Mouse (Mus musculus): ENCODE data around the gene E430018J23Rik.

The E430018J23Rik gene

DNA sequence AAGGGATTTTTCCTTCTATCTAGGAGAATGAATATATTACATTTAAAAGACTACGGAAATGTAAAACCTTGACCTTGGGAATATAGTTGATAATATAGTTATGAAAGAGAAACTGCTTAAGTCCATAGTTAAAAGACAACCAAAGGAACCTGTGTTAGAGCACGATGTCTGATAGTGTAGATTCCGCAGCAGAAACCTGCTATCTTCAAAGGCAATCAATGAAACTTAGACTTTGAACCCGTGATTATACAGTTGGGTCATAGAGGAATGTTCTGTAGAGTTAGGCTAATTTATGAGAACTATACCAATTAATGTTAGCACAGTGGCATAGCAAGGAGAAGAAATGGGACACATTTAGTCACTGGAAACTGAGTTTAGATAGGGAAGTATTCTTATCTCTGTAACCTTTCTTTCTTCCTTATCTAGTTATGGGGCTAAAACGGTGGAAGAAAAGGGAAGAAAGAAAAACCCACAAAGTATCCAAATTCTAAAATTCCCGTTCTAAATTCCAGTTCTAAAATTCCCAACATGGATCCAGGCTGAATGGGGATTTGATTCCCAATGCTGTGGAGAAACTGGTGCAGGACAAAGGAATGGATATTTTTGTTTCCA lies 15.0 kb downstream of the E430018J23Rik start:
- DNase-seq (ENCODE audit: low read depth in 2 of 2, low spot score in 2 of 2): no peak

GRCm38 (mm10) chr7:127375271-127376245 lies 17.9 kb downstream of the E430018J23Rik start, which contains the start of gene Zfp747:
Zfp747 (minus strand) TSS chr7:127376050.
- DNase-seq (ENCODE audit: low read depth in 2 of 2, low spot score in 2 of 2): peak; percentile 83 to 84

GRCm38 (mm10) chr7:127371870-127372269 lies 21.6 kb downstream of the E430018J23Rik start:
- peak in 1 of 2 experiments; percentile 19 for DNase-seq (ENCODE audit: low read depth in 2 of 2, low spot score in 2 of 2)

DNA sequence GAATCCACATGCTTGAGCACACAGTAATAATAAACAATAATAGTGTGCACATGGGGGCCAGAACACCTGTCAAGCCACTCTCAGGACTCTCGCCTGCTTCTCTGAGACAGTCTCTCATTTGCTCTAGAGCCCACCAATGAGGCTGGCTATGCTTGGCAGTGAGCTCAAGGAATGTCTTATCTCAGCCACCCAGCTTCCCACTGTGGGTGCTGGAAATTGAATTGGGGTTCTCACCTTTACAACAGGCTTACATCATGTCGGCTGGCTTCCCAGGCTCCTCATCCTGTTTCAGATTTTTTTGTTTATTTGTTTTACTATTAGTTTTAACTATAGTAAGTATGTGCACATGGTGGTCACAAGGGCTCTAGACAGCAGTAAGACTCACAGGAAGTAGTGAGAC lies 22.2 kb downstream of the E430018J23Rik start:
- DNase-seq (ENCODE audit: low read depth in 2 of 2, low spot score in 2 of 2): no peak

DNA sequence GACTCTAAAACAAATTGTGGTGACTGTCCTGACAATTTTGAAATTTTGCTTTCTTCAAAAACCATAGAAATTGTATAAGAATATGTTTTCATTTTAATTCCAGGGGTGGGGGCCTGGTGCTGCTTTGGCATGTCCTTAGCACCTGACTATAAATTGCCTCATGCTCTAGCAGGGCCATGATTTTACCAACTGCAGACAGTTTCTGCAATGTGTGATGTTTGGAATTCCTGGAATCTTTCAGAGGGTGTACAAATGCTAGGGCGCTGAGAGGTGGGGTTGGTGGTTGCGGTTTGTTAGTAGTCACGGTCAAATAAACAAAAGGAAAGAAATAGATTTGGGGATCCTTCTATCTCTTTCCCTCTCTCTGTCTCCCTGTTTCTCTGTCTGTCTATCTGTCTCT lies 27.2 kb downstream of the E430018J23Rik start:
- no peak for DNase-seq (ENCODE audit: low read depth in 2 of 2, low spot score in 2 of 2)

DNA sequence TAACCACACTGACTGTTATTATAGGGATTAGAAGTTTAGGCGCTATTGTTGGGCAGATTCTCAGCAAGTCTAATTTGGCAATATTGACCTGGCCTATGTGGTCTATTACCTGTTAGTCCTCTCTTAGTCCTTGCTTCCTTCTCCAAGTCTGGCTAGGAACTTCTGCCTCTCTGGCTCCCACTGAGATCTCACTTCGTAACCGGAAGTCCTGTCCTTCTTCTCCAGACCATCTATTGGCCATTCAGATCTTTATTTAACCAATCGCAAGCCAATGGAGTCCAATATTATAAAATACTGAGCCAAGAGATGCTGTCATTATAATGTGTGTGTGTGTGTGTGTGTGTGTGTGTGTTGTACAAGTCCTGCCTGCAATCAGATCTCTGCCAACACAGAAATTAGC lies 29.3 kb downstream of the E430018J23Rik start:
- no peak for DNase-seq (ENCODE audit: low read depth in 2 of 2, low spot score in 2 of 2)

DNA sequence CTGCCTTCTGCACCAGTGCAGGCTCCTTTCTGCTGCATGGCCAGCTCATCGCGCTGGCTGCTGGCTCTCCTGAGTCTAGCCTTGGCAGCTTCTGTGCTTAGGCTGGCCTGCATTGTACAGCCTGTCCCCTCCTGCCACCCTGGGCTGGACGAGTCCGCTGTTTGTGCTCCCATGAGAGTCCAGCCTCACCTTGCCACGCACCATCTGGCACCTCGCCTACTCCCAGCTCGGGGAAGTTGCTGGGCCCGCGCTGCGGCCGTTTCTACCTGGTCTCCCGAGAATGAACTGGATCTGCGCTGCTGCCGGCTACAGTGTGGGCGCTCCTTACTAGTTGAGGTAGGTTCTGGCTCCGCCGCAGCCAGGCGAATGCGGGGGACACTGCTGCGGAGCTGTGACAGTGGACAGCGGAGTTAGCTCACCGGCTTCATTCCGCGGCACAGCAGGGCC lies 29.9 kb downstream of the E430018J23Rik start:
- DNase-seq (ENCODE audit: low read depth in 2 of 2, low spot score in 2 of 2): no peak

DNA sequence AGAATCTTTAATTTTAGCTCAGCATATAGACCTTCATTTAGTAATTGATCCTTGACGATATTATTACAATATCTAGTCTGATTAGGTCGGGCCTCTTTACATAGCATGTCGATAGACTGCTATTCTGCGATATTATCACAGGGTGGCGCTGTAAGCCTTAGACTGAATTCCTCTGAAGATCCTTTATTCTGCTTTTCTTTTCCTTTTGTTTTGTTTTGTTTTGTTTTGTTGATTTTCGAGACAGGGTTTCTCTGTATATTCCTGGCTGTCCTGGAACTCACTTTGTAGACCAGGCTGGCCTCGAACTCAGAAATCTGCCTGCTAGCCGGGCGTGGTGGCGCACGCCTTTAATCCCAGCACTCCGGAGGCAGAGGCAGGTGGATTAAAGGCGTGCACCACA lies 31.0 kb downstream of the E430018J23Rik start:
- DNase-seq (ENCODE audit: low read depth in 2 of 2, low spot score in 2 of 2): peak in 1 of 2 experiments; percentile 35

DNA sequence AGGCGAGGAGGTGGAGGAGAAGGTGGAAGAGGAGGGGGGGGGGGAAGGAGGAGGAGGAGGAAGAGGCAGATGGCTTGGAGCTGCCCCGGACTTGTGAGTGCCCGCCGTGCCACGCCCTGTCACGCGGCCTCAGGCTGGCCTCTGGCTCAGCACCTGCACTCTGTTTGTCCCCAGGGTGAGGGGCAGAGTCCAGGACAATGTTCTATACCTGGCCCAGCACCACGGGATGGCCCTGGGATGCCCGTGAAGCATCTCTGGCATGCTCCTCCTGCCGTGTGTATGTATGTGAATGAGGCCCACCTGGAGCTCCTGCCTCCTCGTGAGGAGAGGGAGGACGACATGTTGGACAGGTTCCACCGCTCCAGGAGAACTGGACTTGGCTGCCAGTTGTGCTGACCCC lies 32.0 kb downstream of the E430018J23Rik start:
- DNase-seq (ENCODE audit: low read depth in 2 of 2, low spot score in 2 of 2): no peak

DNA sequence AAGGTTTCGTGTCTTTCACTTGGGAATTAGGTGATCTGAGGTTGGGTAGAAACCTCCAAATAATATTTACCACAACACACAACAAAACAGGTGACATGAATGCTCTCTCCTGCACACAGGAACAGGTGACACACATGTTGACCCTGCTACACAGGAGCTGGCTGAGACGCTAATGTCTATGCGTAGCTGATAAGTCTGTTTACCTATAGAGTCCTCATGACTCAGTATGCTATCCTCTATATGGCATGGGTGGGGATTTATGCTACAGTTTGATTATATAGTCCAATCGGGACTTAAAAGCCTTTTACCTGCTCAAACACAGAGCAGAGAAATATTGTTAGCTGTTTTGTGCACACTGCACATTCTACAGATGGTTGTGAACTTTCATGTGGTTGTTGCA lies 33.2 kb downstream of the E430018J23Rik start:
- DNase-seq (ENCODE audit: low read depth in 2 of 2, low spot score in 2 of 2): no peak

DNA sequence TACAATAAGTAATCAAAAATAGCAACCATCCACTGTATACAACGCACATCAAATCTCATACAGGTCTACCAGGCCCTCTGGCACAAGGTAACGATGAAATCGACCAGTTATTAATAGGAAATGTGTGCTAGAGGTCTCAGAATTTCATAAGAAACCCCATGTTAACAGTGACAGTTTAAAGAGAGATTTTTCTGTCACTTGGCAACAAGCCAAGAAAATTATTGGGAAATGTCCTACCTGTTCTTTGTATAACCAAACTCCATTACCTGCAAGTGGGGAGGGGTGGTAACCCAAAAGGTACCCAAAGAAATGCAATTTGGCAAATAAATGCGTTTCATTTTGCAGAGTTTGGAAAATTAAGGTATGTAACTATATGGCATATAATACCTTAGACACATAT lies 35.0 kb downstream of the E430018J23Rik start:
- no peak for DNase-seq (ENCODE audit: low read depth in 2 of 2, low spot score in 2 of 2)

DNA sequence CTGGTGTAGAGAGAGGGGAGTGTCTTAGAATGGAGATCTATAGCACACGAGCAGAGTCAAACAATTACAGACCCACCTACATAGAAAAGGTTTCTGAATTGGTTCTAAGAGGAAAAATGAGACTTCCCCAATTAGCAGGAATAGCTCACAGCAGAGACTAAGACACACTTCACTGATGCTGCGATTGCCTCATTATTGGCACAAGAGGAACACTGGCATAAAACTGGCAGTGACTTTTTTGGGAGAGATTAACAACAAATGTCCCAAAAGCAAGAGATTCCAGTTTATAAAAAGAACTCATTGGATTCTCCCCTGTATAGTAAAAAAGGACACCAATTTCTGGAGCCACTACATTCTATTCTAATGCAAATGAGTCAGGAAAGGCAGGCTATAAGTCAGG lies 35.6 kb downstream of the E430018J23Rik start:
- DNase-seq (ENCODE audit: low read depth in 2 of 2, low spot score in 2 of 2): no peak

- no peak for DNase-seq (ENCODE audit: low read depth in 2 of 2, low spot score in 2 of 2)
Measured at GRCm38 (mm10) chr7:127355796-127356195, 37.6 kb downstream of the E430018J23Rik start.

DNA sequence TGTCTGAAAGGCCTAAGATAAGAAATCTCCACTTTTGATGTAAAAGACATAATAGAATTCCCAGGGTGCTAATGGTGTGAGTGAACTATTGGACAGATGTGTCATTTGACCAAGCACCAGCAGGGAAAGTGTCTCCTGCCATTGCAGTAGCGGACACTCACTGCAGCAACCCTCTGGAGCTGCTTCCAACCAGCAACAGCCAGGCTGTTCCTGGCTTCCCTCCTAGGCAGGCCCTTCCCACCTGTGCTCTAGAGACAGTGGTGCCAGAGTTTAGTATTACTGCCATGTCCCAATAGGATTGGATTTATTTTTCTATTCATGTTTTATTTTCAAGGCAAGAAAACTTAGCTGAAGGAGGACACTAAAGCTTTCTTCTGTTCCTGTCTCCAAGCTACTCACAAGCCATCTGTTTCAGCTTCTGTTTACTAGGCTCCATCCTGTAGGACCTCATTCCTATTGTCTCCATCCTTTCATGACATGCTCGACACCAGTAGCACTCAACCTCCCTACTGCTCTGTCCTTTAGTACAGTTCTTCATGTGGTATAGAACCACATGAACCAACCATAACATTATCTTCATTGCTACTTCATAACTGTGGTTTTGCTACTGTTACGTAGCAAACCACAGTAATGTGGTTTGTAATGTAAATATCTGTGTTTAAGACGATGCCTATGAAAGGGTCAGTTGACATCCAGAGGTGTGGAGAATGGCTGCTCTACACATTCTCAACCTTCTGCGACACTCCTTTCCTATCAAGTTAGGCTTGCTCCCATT lies 42.0 kb downstream of the E430018J23Rik start:
- DNase-seq (ENCODE audit: low read depth in 2 of 2, low spot score in 2 of 2): no peak

DNA sequence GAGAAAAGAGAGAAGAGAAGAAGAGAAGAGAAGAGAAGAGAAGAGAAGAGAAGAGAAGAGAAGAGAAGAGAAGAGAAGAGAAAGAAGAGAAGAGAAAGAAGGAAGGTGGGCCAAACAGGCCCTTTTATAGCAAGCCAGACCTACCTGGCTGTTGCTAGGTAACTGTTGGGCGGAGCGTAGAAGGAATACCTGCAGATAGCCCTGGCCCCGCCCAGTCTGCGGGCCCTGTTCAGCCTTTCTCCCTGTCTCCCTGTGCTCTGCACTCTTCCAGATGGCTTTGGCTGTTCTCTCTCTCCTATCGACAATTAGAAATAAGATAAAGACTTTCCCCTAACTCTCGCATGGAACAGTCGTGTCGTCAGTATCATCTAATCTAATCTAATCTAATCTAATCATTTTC lies 46.8 kb downstream of the E430018J23Rik start:
- no peak for DNase-seq (ENCODE audit: low read depth in 2 of 2, low spot score in 2 of 2)

DNA sequence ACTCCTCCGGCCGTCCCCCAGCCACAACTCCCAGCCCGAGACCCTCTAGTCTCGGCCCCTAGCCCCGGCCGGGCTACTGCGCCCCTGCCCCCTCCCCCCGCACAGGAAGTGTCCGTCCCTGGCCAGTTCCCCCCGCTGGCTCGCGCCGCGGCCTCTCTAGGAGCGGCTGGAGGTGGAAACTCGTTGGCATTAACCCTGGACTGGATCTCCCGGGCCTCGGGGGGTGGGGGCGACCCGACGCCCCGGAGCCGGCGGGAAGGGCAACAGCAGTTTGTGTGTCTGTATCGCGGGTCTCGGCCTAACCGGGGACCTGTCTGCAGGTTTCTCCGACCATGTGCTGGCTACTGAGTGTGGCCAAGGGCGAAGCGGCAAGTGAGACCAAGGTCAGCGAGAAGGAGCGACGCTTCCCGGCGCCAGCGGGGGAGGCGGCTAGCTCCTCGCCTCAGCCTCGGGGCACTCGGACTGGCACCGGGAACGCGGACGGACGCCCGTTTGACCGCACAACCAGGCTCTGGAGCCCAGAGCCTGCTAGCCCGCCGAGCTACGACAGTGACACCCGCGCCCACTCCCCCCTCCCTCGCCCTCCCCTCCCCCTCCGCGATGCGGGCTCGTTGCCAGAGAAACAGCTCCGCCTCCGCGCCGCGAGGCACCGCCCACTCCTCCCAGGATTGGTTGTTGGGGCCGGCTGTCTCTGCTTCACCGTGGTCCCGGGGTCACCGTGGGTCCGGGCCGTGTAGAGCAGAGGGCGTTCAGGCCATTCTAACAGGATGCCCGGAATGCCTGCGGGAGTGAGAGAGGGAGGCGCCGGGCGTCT lies 47.7 kb downstream of the E430018J23Rik start, which contains the start of gene Zfp768:
TSS of gene Zfp768 (minus strand) at position 78 of the 814 bp plus-strand sequence.
- peak; percentile 53 to 73 for DNase-seq (ENCODE audit: low read depth in 2 of 2, low spot score in 2 of 2)

DNA sequence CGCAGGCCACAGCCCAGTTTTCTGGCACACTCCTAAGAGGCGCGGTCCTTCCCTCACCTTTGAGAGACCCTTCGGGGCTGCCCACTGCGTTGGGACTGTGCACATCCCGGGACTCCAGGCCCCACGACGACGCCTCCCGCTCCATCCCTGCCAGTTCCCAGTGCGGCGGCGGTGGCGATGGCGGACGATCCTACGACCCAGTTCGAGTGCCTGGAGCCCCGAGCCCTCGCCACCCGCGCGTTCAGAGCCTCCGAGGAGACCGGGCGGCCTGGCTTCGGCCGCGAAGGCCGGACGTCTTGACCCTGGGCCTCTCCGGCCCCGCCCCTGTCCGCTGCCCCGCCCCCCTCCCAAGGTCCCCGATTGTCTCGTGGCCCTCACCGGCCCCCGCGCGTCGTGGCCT lies 48.3 kb downstream of the E430018J23Rik start:
- no peak for DNase-seq (ENCODE audit: low read depth in 2 of 2, low spot score in 2 of 2)

- DNase-seq (ENCODE audit: low read depth in 2 of 2, low spot score in 2 of 2): no peak
Measured at GRCm38 (mm10) chr7:127344371-127344770, 49.1 kb downstream of the E430018J23Rik start.

GRCm38 (mm10) chr7:127343351-127344019 lies 49.9 kb downstream of the E430018J23Rik start:
- no peak for DNase-seq (ENCODE audit: low read depth in 2 of 2, low spot score in 2 of 2)

- no peak for DNase-seq (ENCODE audit: low read depth in 2 of 2, low spot score in 2 of 2)
Measured at GRCm38 (mm10) chr7:127342888-127343287, 50.5 kb downstream of the E430018J23Rik start.

Data from CD8-positive naive resting alpha-beta T cell, adult 2 months (primary cell).